Mouse (Mus musculus): ENCODE data around the gene Tmem127.

- TF ChIP-seq CTCF (IDR thresholded peaks at IDR 0.05; ENCODE audit: low read depth, low read length) (no peak), TAL1 (conservative IDR thresholded peaks at IDR 0.05; ENCODE audit: low read depth, low read length) (no peak), GATA1 (IDR thresholded peaks at IDR 0.05; ENCODE audit: borderline replicate concordance, low read length) (no peak)
These were observed 57.0 kb downstream of the Tmem127 start for GRCm38 (mm10) chr2:127304609-127305210.
